Mouse (Mus musculus) small intestine, adult 2 months (tissue): ENCODE data around the gene Smim6. TPM values are rescaled to one million over a fixed set of nuclear protein-coding genes. Genes with fewer than 3 reads are reported as not detected.

Experiments
- H3K27ac ChIP-seq: fragments of 200-500 bp; 2 replicates; pipeline ENCODE4 v1.5.1; 2012; ENCODE audit warnings: low read depth, low read length, control low read depth, inconsistent platforms; ENCODE audit not compliant: insufficient read depth
- H3K27me3 ChIP-seq: fragments of 200-500 bp; 2 replicates; pipeline ENCODE4 v1.6.1; 2012; ENCODE audit warnings: mild to moderate bottlenecking, moderate library complexity, low read length, inconsistent platforms; ENCODE audit not compliant: control insufficient read depth, insufficient read depth
- H3K36me3 ChIP-seq: fragments of 200-500 bp; 2 replicates; pipeline ENCODE4 v1.6.1; 2012; ENCODE audit warnings: mild to moderate bottlenecking, low read length, control low read depth, inconsistent platforms; ENCODE audit not compliant: control insufficient read depth, insufficient read depth
- H3K4me1 ChIP-seq: fragments of 200-500 bp; 2 replicates; pipeline ENCODE4 v1.6.1; 2012; ENCODE audit warnings: low read length, inconsistent platforms, mixed read lengths; ENCODE audit not compliant: control insufficient read depth, insufficient read depth, insufficient read length
- H3K4me3 ChIP-seq: fragments of 200-500 bp; 2 replicates; pipeline ENCODE4 v1.5.1; 2012; ENCODE audit warnings: low read depth, mild to moderate bottlenecking, control low read depth, inconsistent platforms, low read length, moderate library complexity
- CTCF ChIP-seq: fragments of 200-500 bp; IDR thresholded peaks from 2 replicates; pipeline ENCODE4 v1.5.1; 2012; ENCODE audit warnings: low read depth, mild to moderate bottlenecking, control low read depth, inconsistent platforms, low read length, moderate library complexity, mixed read lengths; ENCODE audit not compliant: insufficient replicate concordance, insufficient read length; ENCODE audit errors: extremely low read depth
- POLR2A ChIP-seq: fragments of 200-500 bp; IDR thresholded peaks from 2 replicates; pipeline ENCODE4 v1.6.1; 2012; ENCODE audit warnings: low read depth, mild to moderate bottlenecking, control low read depth, inconsistent platforms, low read length, moderate library complexity
- WGBS: fragments of 180-500 bp; shearing (Covaris S2); methylation state at CpG from one replicate; pipeline ENCODE4 v1.1.7; 2018; 5-methylcytosine and 5-hydroxymethylcytosine counted together
- polyA plus RNA-seq: library from polyadenylated mRNA; depleted of rRNA; stranded (reverse); fragments of >200 nt; gene quantifications from 2 replicates; pipeline ENCODE4 v1.2.3, GENCODE M21; 2012

Smim6 gene
- polyA plus RNA-seq, 1 experiment: 8.8 TPM

DNA sequence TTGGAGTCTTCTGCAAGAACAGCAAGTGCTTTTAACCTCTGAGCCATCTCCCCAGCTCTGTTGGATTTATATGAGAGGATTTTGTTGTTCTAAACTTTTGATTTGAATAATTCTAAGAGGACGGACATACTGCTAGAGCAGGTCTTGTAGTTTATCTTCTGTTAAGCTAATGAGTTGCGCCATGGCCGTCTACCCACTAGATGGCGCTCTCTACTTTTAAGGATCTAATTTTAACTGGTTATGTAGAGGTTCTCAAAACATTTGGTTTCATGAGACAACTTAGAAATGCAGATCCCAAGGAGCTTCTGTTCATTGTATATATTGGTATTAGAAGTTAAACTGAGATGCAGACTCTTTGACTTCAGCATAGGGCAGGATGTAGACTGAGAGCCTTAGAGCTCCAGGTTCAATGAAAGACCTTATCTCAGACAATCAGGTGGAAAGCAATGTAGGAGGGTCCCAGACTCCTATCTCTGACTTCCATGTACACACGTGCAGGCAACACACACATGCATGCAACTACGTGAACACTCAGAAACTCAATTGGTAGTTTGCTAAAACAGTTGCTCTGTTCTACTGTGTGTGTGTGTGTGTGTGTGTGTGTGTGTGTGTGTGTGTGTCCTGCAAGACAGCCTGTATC, 28.0 kb downstream of the Smim6 start:
- TF ChIP-seq CTCF (no peak), POLR2A (no peak)
- 27% methylated on average over 6 of the region's 6 CpGs for WGBS
- Histone ChIP-seq H3K27me3 (no peaks in the 10 kb centered on the region), H3K36me3 (peaks cover 44% of the 10 kb centered on the region), H3K4me3 (no peak overlapping the region), H3K27ac (no peak overlapping the region), H3K4me1 (no peaks in the 10 kb centered on the region)

DNA sequence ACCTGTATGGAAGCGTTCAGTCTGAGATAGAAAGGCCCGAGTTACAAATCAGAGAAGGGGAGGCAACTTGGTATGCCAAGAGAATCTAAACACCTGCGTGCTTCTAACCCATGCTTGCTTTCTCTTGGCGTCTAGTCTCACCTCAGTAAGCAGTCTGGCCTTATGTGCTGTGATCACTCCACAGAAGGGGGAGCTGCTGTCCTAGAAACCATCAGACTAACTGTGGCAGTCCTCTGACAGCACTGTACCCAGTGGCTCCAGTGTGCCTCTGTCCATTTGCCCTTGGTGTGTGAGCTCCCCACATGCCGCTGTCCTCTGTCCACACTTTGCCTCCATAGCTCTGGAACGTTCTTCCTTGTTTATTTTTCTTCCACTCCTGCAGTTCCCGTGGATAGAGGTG, 30.2 kb downstream of the Smim6 start:
- no peak overlapping the region for H3K4me3 ChIP-seq
- WGBS: 87% methylated on average over 7 of the region's 7 CpGs
- TF ChIP-seq POLR2A: no peak
- TF ChIP-seq CTCF: no peak
- H3K4me1 ChIP-seq: no peaks in the 10 kb centered on the region
- no peak overlapping the region for H3K27ac ChIP-seq
- no peaks in the 10 kb centered on the region for H3K27me3 ChIP-seq
- peaks cover 48% of the 10 kb centered on the region for H3K36me3 ChIP-seq

GRCm38 (mm10) chr11:115945247-115945646, 33.4 kb downstream of the Smim6 start:
- TF ChIP-seq POLR2A (no peak), CTCF (no peak)
- WGBS: 86% methylated on average over 8 of the region's 8 CpGs
- Histone ChIP-seq H3K27ac (no peak overlapping the region), H3K4me1 (no peaks in the 10 kb centered on the region), H3K27me3 (no peaks in the 10 kb centered on the region), H3K4me3 (no peak overlapping the region), H3K36me3 (peaks cover 40% of the 10 kb centered on the region)

DNA sequence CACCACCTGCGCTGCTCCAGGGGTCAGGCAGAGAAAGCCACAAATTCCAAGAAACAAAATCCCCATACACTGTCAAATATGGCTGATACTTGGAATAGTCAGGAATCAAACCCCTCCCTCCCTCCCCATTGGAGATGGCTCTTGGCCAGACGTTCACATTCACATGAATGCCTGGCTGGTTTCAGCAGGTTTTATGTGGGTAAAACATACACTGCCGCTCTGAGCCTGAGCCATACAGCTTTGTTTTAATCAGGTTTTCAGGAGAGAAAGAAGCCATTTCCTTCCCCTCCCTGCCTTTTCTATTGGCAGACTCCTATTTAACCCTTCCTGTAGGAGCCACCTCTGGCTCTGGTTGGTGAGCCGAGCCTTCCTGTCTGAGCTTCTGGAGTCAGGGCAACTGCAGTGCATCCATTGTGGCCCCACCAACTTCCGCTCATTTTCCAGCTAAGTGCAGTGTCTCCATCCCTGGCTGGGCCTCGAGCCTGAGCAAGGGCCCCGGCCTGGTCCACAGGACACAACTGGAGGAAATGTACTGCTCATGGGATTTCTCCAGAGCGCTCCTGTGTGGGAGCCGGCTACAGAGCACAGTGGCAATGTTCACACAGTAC, 34.5 kb downstream of the Smim6 start:
- peaks cover 41% of the 10 kb centered on the region for H3K36me3 ChIP-seq
- no peaks in the 10 kb centered on the region for H3K27me3 ChIP-seq
- TF ChIP-seq CTCF (no peak), POLR2A (no peak)
- no peaks in the 10 kb centered on the region for H3K4me1 ChIP-seq
- H3K27ac ChIP-seq: no peak overlapping the region
- no peak overlapping the region for H3K4me3 ChIP-seq
- WGBS: 78% methylated on average over 9 of the region's 9 CpGs

- peaks cover 43% of the 10 kb centered on the region for H3K36me3 ChIP-seq
- H3K27me3 ChIP-seq: no peaks in the 10 kb centered on the region
- no peaks in the 10 kb centered on the region for H3K4me1 ChIP-seq
- WGBS: 94% methylated on average over 9 of the region's 9 CpGs
- TF ChIP-seq CTCF (no peak), POLR2A (no peak)
- H3K27ac ChIP-seq: no peak overlapping the region
- no peak overlapping the region for H3K4me3 ChIP-seq
Measured at GRCm38 (mm10) chr11:115948316-115948715, 36.5 kb downstream of the Smim6 start.

DNA sequence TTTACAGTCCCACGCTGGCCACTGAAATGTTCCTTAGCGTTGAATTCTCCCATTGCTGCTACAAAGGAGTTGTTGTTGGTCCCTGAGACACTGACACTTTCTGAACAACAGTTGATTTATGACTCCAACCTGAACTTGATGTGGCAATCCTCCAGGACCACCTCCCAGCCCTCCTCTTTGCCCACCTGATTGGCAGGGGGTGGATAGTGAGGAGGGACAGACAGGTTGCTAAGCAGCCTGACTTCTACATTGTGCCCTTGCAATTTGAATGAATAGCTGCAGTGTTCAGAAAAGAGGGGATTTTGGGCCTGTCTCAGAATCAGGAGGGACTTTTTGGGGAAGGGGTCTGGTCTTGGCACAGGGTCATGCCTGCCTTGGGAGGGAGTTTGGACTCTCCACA, 38.9 kb downstream of the Smim6 start:
- 81% methylated on average over 2 of the region's 2 CpGs for WGBS
- peaks cover 14% of the 10 kb centered on the region for H3K4me1 ChIP-seq

GRCm38 (mm10) chr11:115954712-115955111, 42.9 kb downstream of the Smim6 start:
- Histone ChIP-seq H3K27ac (peak overlapping the region; percentile 99), H3K36me3 (peaks cover 30% of the 10 kb centered on the region), H3K4me1 (peaks cover 29% of the 10 kb centered on the region)

More for the DNA sequence above, 38.9 kb downstream of the Smim6 start:
- no peaks in the 10 kb centered on the region for H3K27me3 ChIP-seq
- no peak overlapping the region for H3K4me3 ChIP-seq
- H3K36me3 ChIP-seq: peaks cover 38% of the 10 kb centered on the region
- no peak overlapping the region for H3K27ac ChIP-seq
- TF ChIP-seq POLR2A (no peak), CTCF (no peak)

More at GRCm38 (mm10) chr11:115954712-115955111, 42.9 kb downstream of the Smim6 start:
- WGBS: 32% methylated on average over 5 of the region's 5 CpGs
- no peak overlapping the region for H3K4me3 ChIP-seq
- no peaks in the 10 kb centered on the region for H3K27me3 ChIP-seq
- no peak; the same call in 1 of the 2 replicates for TF ChIP-seq POLR2A
- TF ChIP-seq CTCF: peak; percentile 32; the same call in 1 of the 2 replicates
